Mouse (Mus musculus) intestine, embryonic 16.5 days (tissue): ENCODE results near the gene Map3k5. TPM values are rescaled to one million over a fixed set of nuclear protein-coding genes. Genes with fewer than 3 reads are reported as not detected.

Source experiments
- ATAC-seq: fragments of 200-750 bp; cut with Nextera tagmentation; 2 replicates; pipeline ENCODE4 v1.8.0; 2017; ENCODE audit warnings: moderate TSS enrichment, moderate library complexity
- H3K27ac ChIP-seq: fragments of 300-500 bp; sonication (generic); 2 replicates; pipeline ENCODE4 v1.5.1; 2014; ENCODE audit warnings: mild to moderate bottlenecking, low read length
- H3K27me3 ChIP-seq: fragments of 300-500 bp; sonication (generic); replicated peaks from 2 replicates; pipeline ENCODE4 v1.6.1; 2014; ENCODE audit warnings: low read length, control low read depth, mixed read lengths; ENCODE audit not compliant: control insufficient read depth, insufficient read depth
- H3K36me3 ChIP-seq: fragments of 300-500 bp; sonication (generic); 2 replicates; pipeline ENCODE4 v1.6.1; 2014; ENCODE audit warnings: low read length, control low read depth; ENCODE audit not compliant: control insufficient read depth, insufficient read depth
- H3K4me1 ChIP-seq: fragments of 300-500 bp; sonication (generic); 2 replicates; pipeline ENCODE4 v1.6.1; 2014; ENCODE audit warnings: low read length, control low read depth, mixed read lengths; ENCODE audit not compliant: control insufficient read depth, insufficient read depth
- H3K4me2 ChIP-seq: fragments of 300-500 bp; sonication (generic); 2 replicates; pipeline ENCODE4 v1.6.1; 2014; ENCODE audit warnings: low read depth, low read length, control low read depth
- H3K4me3 ChIP-seq: fragments of 300-500 bp; sonication (generic); 2 replicates; pipeline ENCODE4 v1.5.1; 2014; ENCODE audit warnings: mild to moderate bottlenecking, low read length
- H3K9ac ChIP-seq: fragments of 300-500 bp; sonication (generic); 2 replicates; pipeline ENCODE4 v1.6.1; 2014; ENCODE audit warnings: low read depth, low read length
- H3K9me3 ChIP-seq: fragments of 300-500 bp; sonication (generic); 2 replicates; pipeline ENCODE4 v1.6.1; 2016; ENCODE audit warnings: low read length, control low read depth; ENCODE audit not compliant: control insufficient read depth
- WGBS: fragments of 180-500 bp; shearing (Covaris S2); extraction: QIAGEN DNeasy Blood & Tissue Kit; methylation state at CpG from one replicate; pipeline ENCODE4 v1.1.7; 2014; 5-methylcytosine and 5-hydroxymethylcytosine counted together
- polyA plus RNA-seq: library from polyadenylated mRNA; unstranded; fragments of >200 nt; fragmentation: Nextera tagmentation; extraction: Ambion mirVana; gene quantifications from 2 replicates; pipeline ENCODE4 v1.2.1, GENCODE M21; 2015

Gene Map3k5
- polyA plus RNA-seq, 1 experiment from 2014 or later: 1.4 TPM

GRCm38 (mm10) chr10:20091416-20091815 lies 157.1 kb downstream of the Map3k5 start:
- H3K36me3 ChIP-seq: no peaks in the 10 kb centered on the region
- H3K4me2 ChIP-seq: no peak overlapping the region
- H3K9ac ChIP-seq: no peak overlapping the region
- H3K4me3 ChIP-seq: no peak overlapping the region
- ATAC-seq: no peak
- WGBS: 96% methylated on average over 2 of the region's 2 CpGs
- no peaks in the 10 kb centered on the region for H3K27me3 ChIP-seq
- no peak overlapping the region for H3K27ac ChIP-seq
- H3K4me1 ChIP-seq: no peaks in the 10 kb centered on the region
- no peaks in the 10 kb centered on the region for H3K9me3 ChIP-seq

GRCm38 (mm10) chr10:20092371-20092770 lies 158.1 kb downstream of the Map3k5 start:
- H3K27me3 ChIP-seq: no peaks in the 10 kb centered on the region
- no peak overlapping the region for H3K4me2 ChIP-seq
- H3K9me3 ChIP-seq: no peaks in the 10 kb centered on the region
- no peak overlapping the region for H3K27ac ChIP-seq
- H3K4me3 ChIP-seq: no peak overlapping the region
- H3K4me1 ChIP-seq: no peaks in the 10 kb centered on the region
- WGBS: 83% methylated on average over 3 of the region's 3 CpGs
- ATAC-seq: no peak
- no peaks in the 10 kb centered on the region for H3K36me3 ChIP-seq
- no peak overlapping the region for H3K9ac ChIP-seq

GRCm38 (mm10) chr10:20101456-20101855 lies 167.2 kb downstream of the Map3k5 start:
- H3K4me1 ChIP-seq: peaks cover 4% of the 10 kb centered on the region; the same call in 1 of the 2 replicates
- H3K4me2 ChIP-seq: no peak overlapping the region
- ATAC-seq: no peak
- no peaks in the 10 kb centered on the region for H3K9me3 ChIP-seq
- no peak overlapping the region for H3K4me3 ChIP-seq
- 89% methylated on average over 6 of the region's 6 CpGs for WGBS
- no peak overlapping the region for H3K27ac ChIP-seq
- H3K27me3 ChIP-seq: no peaks in the 10 kb centered on the region
- no peak overlapping the region for H3K9ac ChIP-seq
- no peaks in the 10 kb centered on the region for H3K36me3 ChIP-seq

- H3K9me3 ChIP-seq: no peaks in the 10 kb centered on the region
- H3K27ac ChIP-seq: no peak overlapping the region
- no peaks in the 10 kb centered on the region for H3K36me3 ChIP-seq
- H3K27me3 ChIP-seq: no peaks in the 10 kb centered on the region
- 54% methylated on average over 8 of the region's 8 CpGs for WGBS
- no peak overlapping the region for H3K9ac ChIP-seq
- no peak overlapping the region for H3K4me3 ChIP-seq
- peak; percentile 56 for ATAC-seq
- H3K4me2 ChIP-seq: no peak overlapping the region
- H3K4me1 ChIP-seq: peaks cover 4% of the 10 kb centered on the region; the same call in 1 of the 2 replicates
Measured at GRCm38 (mm10) chr10:20104271-20104931, 170.1 kb downstream of the Map3k5 start.

GRCm38 (mm10) chr10:20105575-20105974 lies 171.3 kb downstream of the Map3k5 start:
- ATAC-seq: no peak
- WGBS: 61% methylated on average over 4 of the region's 4 CpGs
- H3K4me2 ChIP-seq: no peak overlapping the region

GRCm38 (mm10) chr10:20107031-20107430 lies 172.8 kb downstream of the Map3k5 start:
- no peak overlapping the region for H3K9ac ChIP-seq
- no peak for ATAC-seq
- 90% methylated on average over 14 of the region's 14 CpGs for WGBS

More at GRCm38 (mm10) chr10:20105575-20105974, 171.3 kb downstream of the Map3k5 start:
- Histone ChIP-seq H3K9me3 (no peaks in the 10 kb centered on the region), H3K4me3 (no peak overlapping the region), H3K9ac (no peak overlapping the region), H3K4me1 (peaks cover 4% of the 10 kb centered on the region; the same call in 1 of the 2 replicates), H3K27me3 (no peaks in the 10 kb centered on the region), H3K36me3 (no peaks in the 10 kb centered on the region), H3K27ac (no peak overlapping the region)

GRCm38 (mm10) chr10:20111508-20111907 lies 177.2 kb downstream of the Map3k5 start:
- no peak overlapping the region for H3K9ac ChIP-seq
- H3K27me3 ChIP-seq: no peaks in the 10 kb centered on the region
- H3K9me3 ChIP-seq: no peaks in the 10 kb centered on the region
- H3K4me3 ChIP-seq: no peak overlapping the region
- no peaks in the 10 kb centered on the region for H3K36me3 ChIP-seq
- no peak overlapping the region for H3K4me2 ChIP-seq
- ATAC-seq: no peak
- H3K4me1 ChIP-seq: no peaks in the 10 kb centered on the region
- H3K27ac ChIP-seq: no peak overlapping the region
- 88% methylated on average over 5 of the region's 5 CpGs for WGBS

More at GRCm38 (mm10) chr10:20107031-20107430, 172.8 kb downstream of the Map3k5 start:
- H3K36me3 ChIP-seq: no peaks in the 10 kb centered on the region
- no peaks in the 10 kb centered on the region for H3K9me3 ChIP-seq
- no peak overlapping the region for H3K27ac ChIP-seq
- peaks cover 4% of the 10 kb centered on the region; the same call in 1 of the 2 replicates for H3K4me1 ChIP-seq
- H3K4me3 ChIP-seq: no peak overlapping the region
- H3K27me3 ChIP-seq: no peaks in the 10 kb centered on the region
- H3K4me2 ChIP-seq: no peak overlapping the region

- Histone ChIP-seq H3K27me3 (no peaks in the 10 kb centered on the region), H3K36me3 (no peaks in the 10 kb centered on the region), H3K4me2 (no peak overlapping the region), H3K4me3 (no peak overlapping the region), H3K4me1 (no peaks in the 10 kb centered on the region), H3K27ac (no peak overlapping the region), H3K9ac (no peak overlapping the region), H3K9me3 (no peaks in the 10 kb centered on the region)
- 75% methylated on average over 18 of the region's 18 CpGs for WGBS
- no peak for ATAC-seq
Measured at GRCm38 (mm10) chr10:20112026-20112973, 178.0 kb downstream of the Map3k5 start.
